Mouse (Mus musculus) thymus, adult 2 months (tissue): ENCODE results near the gene Gm11213. TPM values are rescaled to one million over a fixed set of nuclear protein-coding genes. Genes with fewer than 3 reads are reported as not detected.

Source experiments
- DNase-seq: peaks from one replicate; pipeline ENCODE4 v3.0.0; 2021
- H3K27ac ChIP-seq: fragments of 200-500 bp; 2 replicates; pipeline ENCODE4 v1.5.1; 2012; ENCODE audit warnings: low read length, control low read depth; ENCODE audit not compliant: control insufficient read depth, insufficient read depth
- H3K27me3 ChIP-seq: fragments of 200-500 bp; 2 replicates; pipeline ENCODE4 v1.6.1; 2012; ENCODE audit warnings: mild to moderate bottlenecking, low read length, moderate library complexity, mixed read lengths; ENCODE audit not compliant: control insufficient read depth, insufficient read depth
- H3K36me3 ChIP-seq: fragments of 200-500 bp; 2 replicates; pipeline ENCODE4 v1.6.1; 2012; ENCODE audit warnings: mild to moderate bottlenecking, low read length, moderate library complexity; ENCODE audit not compliant: control insufficient read depth, insufficient read depth
- H3K4me1 ChIP-seq: fragments of 200-500 bp; replicated peaks from 2 replicates; pipeline ENCODE4 v1.6.1; 2012; ENCODE audit warnings: low read length; ENCODE audit not compliant: control insufficient read depth, insufficient read depth
- H3K4me3 ChIP-seq: fragments of 200-500 bp; 2 replicates; pipeline ENCODE4 v1.5.1; 2012; ENCODE audit warnings: mild to moderate bottlenecking, low read length, control low read depth, moderate library complexity; ENCODE audit not compliant: control insufficient read depth, insufficient read depth
- CTCF ChIP-seq: fragments of 200-500 bp; IDR thresholded peaks from 2 replicates; pipeline ENCODE4 v1.5.1; 2012; ENCODE audit warnings: mild to moderate bottlenecking, control low read depth, low read length, moderate library complexity, borderline replicate concordance; ENCODE audit not compliant: control insufficient read depth, poor library complexity, insufficient read depth; ENCODE audit errors: extremely low read depth
- POLR2A ChIP-seq: fragments of 200-500 bp; IDR thresholded peaks from 2 replicates; pipeline ENCODE4 v1.6.1; 2012; ENCODE audit warnings: mild to moderate bottlenecking, low read length, control low read depth, moderate library complexity; ENCODE audit not compliant: control insufficient read depth, poor library complexity, insufficient read depth; ENCODE audit errors: extremely low read depth
- WGBS: fragments of 180-500 bp; shearing (Covaris S2); methylation state at CpG from one replicate; pipeline ENCODE4 v1.1.7; 2018; 5-methylcytosine and 5-hydroxymethylcytosine counted together
- polyA plus RNA-seq: library from polyadenylated mRNA; depleted of rRNA; stranded (reverse); fragments of >200 nt; gene quantifications from 2 replicates; pipeline ENCODE4 v1.2.3, GENCODE M21; 2012; rRNA removed

Gm11213 gene
- polyA plus RNA-seq, 1 experiment = not detected

DNA sequence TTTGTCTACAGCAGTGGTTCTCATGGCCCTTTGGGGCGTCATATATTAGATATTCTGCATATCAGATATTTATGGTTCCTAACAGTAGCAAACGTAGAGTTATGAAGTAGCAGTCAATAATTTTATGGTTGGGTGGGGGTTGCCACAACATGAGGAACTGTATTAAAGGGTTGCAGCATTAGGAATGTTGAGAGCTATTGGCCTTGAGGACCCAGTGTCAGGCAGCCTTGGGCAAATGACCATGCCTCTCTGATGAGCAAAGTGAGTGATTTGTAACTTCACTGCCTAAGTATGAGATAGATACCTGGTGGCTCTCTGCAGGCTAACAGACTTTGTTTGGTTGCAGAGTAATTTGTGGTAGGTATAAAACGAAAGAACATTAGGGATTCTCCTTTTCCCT lies 54.2 kb downstream of the Gm11213 start:
- Histone ChIP-seq H3K27me3 (no peaks in the 10 kb centered on the region), H3K36me3 (peaks cover 37% of the 10 kb centered on the region), H3K27ac (no peak overlapping the region), H3K4me1 (peaks cover 6% of the 10 kb centered on the region), H3K4me3 (no peak overlapping the region)
- TF ChIP-seq POLR2A (no peak), CTCF (no peak)
- DNase-seq = no peak
- 96% methylated on average over 3 of the region's 3 CpGs for WGBS

DNA sequence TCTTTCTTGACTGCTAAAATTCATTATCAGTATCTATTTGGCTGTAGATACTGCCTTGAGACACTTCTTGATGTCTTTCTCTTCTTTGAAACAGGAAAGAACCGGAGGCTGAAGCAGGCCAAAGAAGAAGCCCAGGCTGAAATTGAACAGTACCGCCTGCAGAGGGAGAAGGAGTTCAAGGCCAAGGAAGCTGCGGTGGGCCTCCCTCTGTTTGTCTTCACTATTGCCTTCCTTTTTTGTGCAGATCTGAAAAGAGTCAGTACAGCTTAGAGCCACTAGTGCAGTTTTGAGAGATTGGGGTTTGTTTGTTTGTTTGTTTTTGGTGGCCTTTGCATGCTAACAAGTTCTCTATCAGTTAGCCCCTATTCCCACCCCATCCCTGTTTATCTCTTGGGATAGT lies 56.6 kb downstream of the Gm11213 start:
- no peak for TF ChIP-seq CTCF
- no peak for TF ChIP-seq POLR2A

DNA sequence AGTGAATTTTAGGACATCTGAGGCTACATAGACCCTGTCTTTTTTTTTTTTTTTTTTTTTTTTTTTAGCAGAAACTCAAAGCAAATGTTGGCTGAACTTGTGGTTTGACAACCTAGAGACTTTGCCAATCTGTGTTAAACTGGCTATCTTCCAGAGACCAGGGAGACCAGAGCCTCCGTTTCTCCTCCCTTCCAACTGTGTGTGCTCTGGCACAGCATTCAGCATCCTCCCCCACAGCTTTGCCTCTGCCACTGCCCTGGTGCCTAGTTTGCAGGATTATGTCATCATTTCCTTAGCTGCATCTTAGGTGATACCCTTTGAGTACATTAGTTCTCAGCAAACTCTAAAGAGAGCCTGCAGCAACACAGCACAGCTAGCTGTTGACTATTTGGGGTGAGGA lies 57.3 kb downstream of the Gm11213 start:
- peaks cover 15% of the 10 kb centered on the region for H3K4me1 ChIP-seq
- H3K4me3 ChIP-seq = no peak overlapping the region
- H3K27ac ChIP-seq = no peak overlapping the region
- peaks cover 35% of the 10 kb centered on the region for H3K36me3 ChIP-seq
- H3K27me3 ChIP-seq = no peaks in the 10 kb centered on the region
- DNase-seq = no peak
- 21% methylated on average over 1 of the region's 1 CpGs for WGBS
- TF ChIP-seq POLR2A (no peak), CTCF (no peak)

More for the DNA sequence above, 56.6 kb downstream of the Gm11213 start:
- DNase-seq = peak; percentile 16
- no peak overlapping the region for H3K4me3 ChIP-seq
- H3K36me3 ChIP-seq = peaks cover 37% of the 10 kb centered on the region
- 58% methylated on average over 3 of the region's 3 CpGs for WGBS
- peaks cover 15% of the 10 kb centered on the region for H3K4me1 ChIP-seq
- no peak overlapping the region for H3K27ac ChIP-seq
- H3K27me3 ChIP-seq = no peaks in the 10 kb centered on the region

Other genes with a start within 250 kb of the Gm11213 start
- gene Orm3, start 249.1 kb downstream of the Gm11213 start, polyA plus RNA-seq = 0.18 and 0.28 TPM in 2 replicates
- gene Orm2, start 242.8 kb downstream of the Gm11213 start, polyA plus RNA-seq = 0.31 and 0.38 TPM in 2 replicates
- gene Akna, start 201.9 kb downstream of the Gm11213 start, polyA plus RNA-seq = 76.6 and 92.4 TPM in 2 replicates
- gene Whrn, start 109.3 kb downstream of the Gm11213 start, polyA plus RNA-seq = 132 and 204 TPM in 2 replicates
- gene Atp6v1g1, start 60.5 kb downstream of the Gm11213 start, polyA plus RNA-seq = 39.4 and 41.5 TPM in 2 replicates
- 15.7 and 20.9 TPM in 2 replicates for gene Tmem268, start 46.5 kb downstream of the Gm11213 start, polyA plus RNA-seq
- 0.28 TPM in 1 of 2 replicates, not detected in the other for gene Tex48, start 17.2 kb upstream of the Gm11213 start, polyA plus RNA-seq
- not detected in 2 replicates for gene Gm11214, start 58.1 kb upstream of the Gm11213 start, polyA plus RNA-seq
- gene Tnfsf15, start 139.9 kb upstream of the Gm11213 start, polyA plus RNA-seq = 0.24 and 0.27 TPM in 2 replicates